Mouse (Mus musculus): ENCODE measurements at regions not wholly inside any gene's neighbourhood (a gene's known extent, or its start where the extent isn't known, plus 50 kb on each side); places are given as distances from the start of the nearest gene placed in this dataset.

- TF ChIP-seq CTCF (IDR thresholded peaks at IDR 0.05; ENCODE audit: extremely low read depth, insufficient read depth, low read length): no peak
- TF ChIP-seq POLR2A (IDR thresholded peaks at IDR 0.05; ENCODE audit: extremely low read depth, insufficient read depth, low read length): no peak
These were observed 345.2 kb upstream of the Tshz3 start for GRCm38 (mm10) chr7:36352761-36353160.
